ENCODE assay signal across 8 mouse cellular contexts in the genomic region with DNA sequence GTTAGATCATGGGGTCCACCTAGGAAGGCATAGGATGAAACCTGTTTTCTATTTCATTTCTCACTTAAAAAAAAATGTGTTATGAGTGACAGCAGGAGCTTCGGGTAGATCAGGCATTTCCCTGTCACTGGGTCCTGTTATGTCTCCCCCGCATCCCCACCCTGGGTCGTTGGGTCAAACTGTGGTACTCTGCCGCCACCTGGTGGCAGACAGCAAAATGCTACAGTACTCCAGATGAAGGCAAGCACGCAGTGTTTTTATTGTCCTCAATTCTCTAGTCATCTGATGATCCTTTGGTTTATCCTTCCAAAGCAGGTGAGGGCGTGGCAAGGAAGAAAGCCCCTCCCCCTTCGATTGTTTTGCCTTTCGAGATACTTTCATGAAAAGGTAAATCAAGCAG.
DNase-seq lines count a peak whose midpoint lies in the region; ATAC-seq and TF ChIP-seq lines count a peak whose summit lies in the region.

No protein-coding gene starts in this region.

- no peak overlapping the region for H3K27ac ChIP-seq in embryonic facial prominence, embryonic 13.5 days

- peak; percentile 85 for TF ChIP-seq CTCF in E14TG2a.4 (conservative IDR thresholded peaks at IDR 0.05; ENCODE audit: low read length)

- no peak overlapping the region for H3K4me3 ChIP-seq in E14TG2a.4 (replicated peaks; ENCODE audit: low read length)
- H3K4me3 ChIP-seq in embryonic facial prominence, embryonic 13.5 days = no peak overlapping the region

- WGBS in embryonic facial prominence, embryonic 13.5 days = 3% methylated on average over 8 of the region's 8 CpGs

- no peaks in the 10 kb centered on the region; the same call in 1 of the 2 replicates for H3K9me3 ChIP-seq in E14TG2a.4 (ENCODE audit: low read length)
- no peaks in the 10 kb centered on the region for H3K9me3 ChIP-seq in embryonic facial prominence, embryonic 13.5 days

- no peaks in the 10 kb centered on the region for H3K36me3 ChIP-seq in E14TG2a.4 (ENCODE audit: insufficient read depth, low read length)
- no peaks in the 10 kb centered on the region for H3K36me3 ChIP-seq in embryonic facial prominence, embryonic 13.5 days

- peaks cover 30% of the 10 kb centered on the region for H3K27me3 ChIP-seq in E14TG2a.4 (ENCODE audit: insufficient read depth, low read length)
- no peaks in the 10 kb centered on the region for H3K27me3 ChIP-seq in embryonic facial prominence, embryonic 13.5 days

- no peak overlapping the region for H3K4me2 ChIP-seq in embryonic facial prominence, embryonic 13.5 days

- DNase-seq in adrenal gland, postnatal 36 days = peak; percentile 74 to 78
- DNase-seq in heart, postnatal 14 days = peak; percentile 86 to 88
- DNase-seq in layer of hippocampus, adult 18-20 months (ENCODE audit: low spot score in 2 of 2) = peak; percentile 58 to 62
- DNase-seq in lung, postnatal 14 days = peak; percentile 77
- DNase-seq in right cerebral cortex, adult 2 months (ENCODE audit: low spot score in 2 of 2) = peak; percentile 58 to 72

- ATAC-seq in embryonic facial prominence, embryonic 13.5 days (ENCODE audit: insufficient number of reproducible peaks, insufficient read depth, low FRiP score, low TSS enrichment, low read depth) = 0 out of 2 replicates have a peak, but pooled peaks have one; percentile 28
- ATAC-seq in erythroid progenitor cell, adult 5-6 weeks (replicated peaks; ENCODE audit: low FRiP score, poor library complexity, severe bottlenecking) = no peak

- H3K9ac ChIP-seq in embryonic facial prominence, embryonic 13.5 days = no peak overlapping the region

- peaks cover 24% of the 10 kb centered on the region for H3K4me1 ChIP-seq in E14TG2a.4 (replicated peaks; ENCODE audit: low read depth, low read length)
- H3K4me1 ChIP-seq in embryonic facial prominence, embryonic 13.5 days = peaks cover 16% of the 10 kb centered on the region

- intact Hi-C loops in heart, postnatal 14 days (cut with DNase I) = loop anchor here (1.0 to 10.0 kb wide), 8 partner anchors 61 to 589 kb away; a partner anchor contains a TSS
